20 mouse cellular contexts compared by ENCODE assay signal in genomic region chr9:120545994-120546393, GRCm38 (mm10). TPM values are rescaled to one million over a fixed set of nuclear protein-coding genes. Genes with fewer than 3 reads are reported as not detected.
DNase-seq lines count a peak whose midpoint lies in the region; ATAC-seq lines count a peak whose summit lies in the region.
"Had no signal": no experiment of that assay in that cellular context is flagged by ENCODE, and none has a peak within 500 bp of the region (broad histone marks: within the 10 kb centered on the region; RNA-seq: fewer than 3 reads in every experiment).

No protein-coding gene starts in this region.

- H3K4me3 ChIP-seq in stomach, embryonic 15.5 days (replicated peaks), result no peak overlapping the region
- no peak overlapping the region for H3K4me3 ChIP-seq in midbrain, embryonic 13.5 days (replicated peaks)
- H3K4me3 ChIP-seq: embryonic facial prominence, embryonic 12.5 days; forebrain, embryonic 15.5 days; heart, embryonic 12.5 days; hindbrain, embryonic 15.5 days had no signal

- H3K27ac ChIP-seq in stomach, embryonic 15.5 days, result peak overlapping the region; percentile 90; the same call in 1 of the 2 replicates
- H3K27ac ChIP-seq in midbrain, embryonic 13.5 days, result no peak overlapping the region
- H3K27ac ChIP-seq: embryonic facial prominence, embryonic 12.5 days; forebrain, embryonic 15.5 days; hindbrain, embryonic 15.5 days had no signal

- peak; percentile 77 for ATAC-seq in common myeloid progenitor, adult 5-6 weeks (replicated peaks; ENCODE audit: low read depth, poor library complexity, severe bottlenecking)
- peak; percentile 65 for ATAC-seq in megakaryocyte, adult 5-6 weeks (ENCODE audit: poor library complexity, severe bottlenecking)
- ATAC-seq in stomach, embryonic 15.5 days (ENCODE audit: insufficient read depth, low FRiP score, low read depth), result no peak
- ATAC-seq in midbrain, embryonic 13.5 days, result no peak
- ATAC-seq: forebrain, embryonic 15.5 days had no signal

- H3K9me3 ChIP-seq in stomach, embryonic 15.5 days, result no peaks in the 10 kb centered on the region
- no peaks in the 10 kb centered on the region for H3K9me3 ChIP-seq in midbrain, embryonic 13.5 days
- H3K9me3 ChIP-seq: embryonic facial prominence, embryonic 12.5 days; forebrain, embryonic 15.5 days; heart, embryonic 12.5 days; hindbrain, embryonic 15.5 days had no signal

- peak; percentile 37 for DNase-seq in lung, postnatal 36 days
- DNase-seq in lung, postnatal 14 days, result no peak
- DNase-seq in adrenal gland, postnatal 36 days, result no peak
- no peak for DNase-seq in gastrocnemius, postnatal 14 days
- DNase-seq: adrenal gland, postnatal 10 days; cerebellum, adult 18-20 months; cerebellum, adult 9-11 months; gastrocnemius, postnatal 10 days had no signal

- H3K4me1 ChIP-seq in stomach, embryonic 15.5 days, result peaks cover 14% of the 10 kb centered on the region
- 0 out of 2 replicates have a peak, but pooled peaks cover 5% of the 10 kb centered on the region for H3K4me1 ChIP-seq in midbrain, embryonic 13.5 days (replicated peaks)
- H3K4me1 ChIP-seq: forebrain, embryonic 15.5 days; heart, embryonic 12.5 days had no signal

- H3K36me3 ChIP-seq in stomach, embryonic 15.5 days, result no peaks in the 10 kb centered on the region
- H3K36me3 ChIP-seq in midbrain, embryonic 13.5 days, result no peaks in the 10 kb centered on the region
- H3K36me3 ChIP-seq: embryonic facial prominence, embryonic 12.5 days; forebrain, embryonic 15.5 days; heart, embryonic 12.5 days; hindbrain, embryonic 15.5 days had no signal

- no peaks in the 10 kb centered on the region for H3K27me3 ChIP-seq in stomach, embryonic 15.5 days (replicated peaks)
- no peaks in the 10 kb centered on the region for H3K27me3 ChIP-seq in midbrain, embryonic 13.5 days
- H3K27me3 ChIP-seq: forebrain, embryonic 15.5 days had no signal

- WGBS in stomach, embryonic 15.5 days, result 66% methylated on average over 2 of the region's 2 CpGs
- WGBS in midbrain, embryonic 13.5 days, result 84% methylated on average over 2 of the region's 2 CpGs

- intact Hi-C loops in gastrocnemius, postnatal 14 days (cut with DNase I; ENCODE audit: low total_unique reads), result no loop called here

- H3K4me2 ChIP-seq in stomach, embryonic 15.5 days, result no peak overlapping the region
- no peak overlapping the region for H3K4me2 ChIP-seq in midbrain, embryonic 13.5 days (replicated peaks)
- H3K4me2 ChIP-seq: forebrain, embryonic 15.5 days; heart, embryonic 12.5 days; hindbrain, embryonic 15.5 days had no signal

- no peak overlapping the region for H3K9ac ChIP-seq in stomach, embryonic 15.5 days
- H3K9ac ChIP-seq in midbrain, embryonic 13.5 days (replicated peaks), result no peak overlapping the region
- H3K9ac ChIP-seq: embryonic facial prominence, embryonic 12.5 days; forebrain, embryonic 15.5 days; heart, embryonic 12.5 days; hindbrain, embryonic 15.5 days had no signal

RNA-seq across cellular contexts. Expression of gene Entpd3, which starts 6.4 kb away (rescaled TPM):
- not detected in 2 replicates for total RNA-seq in common myeloid progenitor, adult 5-6 weeks (2017)
- total RNA-seq in megakaryocyte, adult 5-6 weeks (2015), result 0.11 and 0.21 TPM in 2 replicates
- total RNA-seq in megakaryocyte, adult 5-6 weeks (2017), result 0.04 TPM in 1 of 2 replicates, not detected in the other
- 5.5 and 5.7 TPM in 2 replicates for polyA plus RNA-seq in stomach, embryonic 15.5 days (2015; fragmentation: Nextera tagmentation; extraction: Ambion mirVana)
- total RNA-seq in adrenal gland, postnatal 36 days (2021), result 1 to 10 TPM in 1 of 2 experiments, under 1 TPM in 1; 0.40 to 2.9 TPM
- not detected for total RNA-seq in gastrocnemius, postnatal 14 days (2021)
- polyA plus RNA-seq in midbrain, embryonic 13.5 days (2015; fragmentation: Nextera tagmentation; extraction: Ambion mirVana), result 1.1 and 1.2 TPM in 2 replicates
- total RNA-seq: heart, adult 8-10 months; heart, postnatal 25 days; MEL had no signal
- polyA plus RNA-seq: forebrain, embryonic 11.5 days had no signal

RNA-seq across cellular contexts. Expression of gene Rpl14, which starts 25.2 kb away (rescaled TPM):
- 2,413 and 3,257 TPM in 2 replicates for total RNA-seq in common myeloid progenitor, adult 5-6 weeks (2017)
- 936 and 951 TPM in 2 replicates for total RNA-seq in megakaryocyte, adult 5-6 weeks (2015)
- total RNA-seq in megakaryocyte, adult 5-6 weeks (2017), result 1,220 and 1,324 TPM in 2 replicates
- polyA plus RNA-seq in stomach, embryonic 15.5 days (2015; fragmentation: Nextera tagmentation; extraction: Ambion mirVana), result 694 and 820 TPM in 2 replicates
- total RNA-seq in adrenal gland, postnatal 36 days (2021), result 100 to 1,000 TPM; 522 to 541 TPM
- total RNA-seq in gastrocnemius, postnatal 14 days (2021), result 100 to 1,000 TPM; 386 to 432 TPM
- 474 and 477 TPM in 2 replicates for polyA plus RNA-seq in midbrain, embryonic 13.5 days (2015; fragmentation: Nextera tagmentation; extraction: Ambion mirVana)

RNA-seq across cellular contexts. Expression of gene Eif1b, which starts 54.0 kb away (rescaled TPM):
- 118 and 145 TPM in 2 replicates for total RNA-seq in common myeloid progenitor, adult 5-6 weeks (2017)
- total RNA-seq in megakaryocyte, adult 5-6 weeks (2015), result 54.6 and 68.3 TPM in 2 replicates
- total RNA-seq in megakaryocyte, adult 5-6 weeks (2017), result 80.3 and 107 TPM in 2 replicates
- 153 and 162 TPM in 2 replicates for polyA plus RNA-seq in stomach, embryonic 15.5 days (2015; fragmentation: Nextera tagmentation; extraction: Ambion mirVana)
- total RNA-seq in adrenal gland, postnatal 36 days (2021), result 10 to 100 TPM; 64.2 to 67.7 TPM
- 10 to 100 TPM; 35.2 to 37.2 TPM for total RNA-seq in gastrocnemius, postnatal 14 days (2021)
- 328 and 344 TPM in 2 replicates for polyA plus RNA-seq in midbrain, embryonic 13.5 days (2015; fragmentation: Nextera tagmentation; extraction: Ambion mirVana)

Comparison
In these comparisons a context has a peak if more than half of its experiments do, and no peak if none do; other contexts are left out.
1. ATAC-seq: peak in common myeloid progenitor, adult 5-6 weeks (single experiment) and megakaryocyte, adult 5-6 weeks (single experiment); none in stomach, embryonic 15.5 days (single experiment) and midbrain, embryonic 13.5 days (single experiment).